Mouse (Mus musculus): ENCODE data around the gene Gpr108.
"Not testable (repeated sequence)": the region's sequence is repeated elsewhere in the genome, so short reads cannot be mapped to it uniquely, and the experiment has no call there.

Gene Gpr108

DNA sequence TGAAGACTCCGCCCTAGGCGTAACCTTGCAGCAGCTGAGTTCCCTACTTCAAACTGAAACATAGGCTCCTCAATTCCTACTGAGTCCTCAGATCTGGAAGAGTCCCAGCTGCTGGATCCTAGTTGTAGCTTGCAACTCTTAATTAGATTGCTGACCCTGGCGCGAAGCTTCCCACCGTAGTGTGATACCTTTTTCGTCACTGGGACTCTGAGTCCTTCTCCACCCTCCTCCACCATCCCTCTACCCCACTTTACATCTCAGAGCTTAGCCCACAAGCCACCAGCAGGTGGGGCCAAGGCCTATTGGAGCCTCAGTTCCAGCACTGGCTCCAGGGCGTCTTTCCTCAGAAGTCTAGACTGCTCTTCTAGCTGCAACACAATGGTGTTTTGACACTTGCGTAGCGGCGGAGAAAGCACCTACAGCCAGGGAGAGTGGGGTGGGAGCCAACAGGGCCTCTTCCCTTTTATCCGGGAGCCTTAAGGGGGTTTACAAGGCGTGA lies at the start of gene Gpr108:
Gpr108 (minus strand) TSS at position 246 of the 499 bp plus-strand sequence.
- peak; percentile 93 for DNase-seq (ENCODE audit: low spot score)

DNA sequence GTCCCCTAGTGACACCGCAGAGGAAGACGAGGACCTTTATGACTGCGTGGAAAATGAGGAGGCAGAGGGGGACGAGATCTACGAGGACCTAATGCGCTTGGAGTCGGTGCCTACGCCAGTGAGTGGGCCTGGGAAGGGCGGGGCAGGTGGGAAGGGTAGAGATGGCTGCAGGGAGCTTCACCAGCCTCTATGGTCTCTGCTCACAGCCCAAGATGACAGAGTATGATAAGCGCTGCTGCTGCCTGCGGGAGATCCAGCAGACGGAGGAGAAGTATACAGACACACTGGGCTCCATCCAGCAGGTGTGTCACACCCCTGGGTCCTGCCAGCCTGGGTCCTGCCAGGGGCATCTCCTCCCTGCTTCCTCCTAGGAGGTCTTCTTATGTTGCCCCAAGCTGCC lies 48.8 kb upstream of the Gpr108 start:
- DNase-seq (ENCODE audit: low spot score): no peak

DNA sequence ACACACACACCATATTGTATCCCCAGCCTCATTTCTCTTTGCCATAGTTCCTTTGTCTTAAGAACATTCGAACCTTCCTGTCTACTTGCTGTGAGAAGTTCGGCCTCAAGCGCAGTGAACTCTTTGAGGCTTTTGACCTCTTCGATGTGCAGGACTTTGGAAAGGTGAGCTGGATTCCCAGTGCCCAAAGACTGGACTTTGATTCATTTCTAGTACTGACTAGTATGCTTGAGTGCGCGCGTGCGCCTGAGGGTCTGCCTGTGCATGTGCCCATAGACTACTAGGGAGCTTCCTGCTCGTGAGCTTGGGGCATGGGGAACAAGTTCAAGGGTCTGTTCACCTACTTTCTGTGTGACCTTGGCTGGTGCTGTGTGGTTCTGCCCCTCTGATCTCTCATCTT lies 47.7 kb upstream of the Gpr108 start:
- DNase-seq (ENCODE audit: low spot score): no peak

DNA sequence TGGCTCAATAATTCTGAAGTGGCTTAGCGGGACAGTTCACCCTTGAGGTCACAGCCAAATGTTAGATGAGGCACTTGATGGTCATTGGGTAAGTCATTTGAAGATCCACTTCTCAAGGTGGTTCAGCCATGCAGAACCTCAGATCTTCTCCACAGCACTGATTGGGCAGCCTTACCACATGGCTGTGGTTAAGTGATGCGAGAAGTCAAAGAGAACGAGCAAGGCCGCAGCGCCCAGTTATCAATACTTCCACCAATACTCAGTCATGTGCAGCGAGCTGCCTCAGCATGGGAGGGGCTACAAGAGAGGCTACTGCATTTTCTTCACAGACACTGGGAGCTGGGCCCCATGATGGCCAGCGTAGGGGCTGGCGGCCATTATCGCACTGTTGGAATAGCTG lies 44.7 kb upstream of the Gpr108 start:
- no peak for DNase-seq (ENCODE audit: low spot score)

DNA sequence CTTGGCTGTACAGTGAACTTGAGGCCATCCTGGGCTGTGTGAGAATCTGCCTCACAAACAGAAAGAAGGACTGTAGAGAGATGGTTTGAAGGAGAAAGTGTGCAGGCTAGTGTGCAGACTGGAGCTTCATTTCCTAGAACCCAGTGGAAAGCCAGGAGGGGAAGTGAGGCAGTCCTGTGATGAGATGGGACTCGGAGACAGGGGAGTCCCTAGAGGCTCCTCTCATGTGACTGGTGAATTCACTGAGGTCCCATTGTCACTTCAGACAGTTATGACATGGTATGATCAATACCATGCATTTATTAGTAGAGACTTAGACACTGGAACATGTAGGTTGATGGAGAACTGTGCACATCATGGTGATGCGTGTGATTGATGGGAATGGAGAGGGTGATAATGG lies 44.1 kb upstream of the Gpr108 start:
- DNase-seq (ENCODE audit: low spot score): no peak

DNA sequence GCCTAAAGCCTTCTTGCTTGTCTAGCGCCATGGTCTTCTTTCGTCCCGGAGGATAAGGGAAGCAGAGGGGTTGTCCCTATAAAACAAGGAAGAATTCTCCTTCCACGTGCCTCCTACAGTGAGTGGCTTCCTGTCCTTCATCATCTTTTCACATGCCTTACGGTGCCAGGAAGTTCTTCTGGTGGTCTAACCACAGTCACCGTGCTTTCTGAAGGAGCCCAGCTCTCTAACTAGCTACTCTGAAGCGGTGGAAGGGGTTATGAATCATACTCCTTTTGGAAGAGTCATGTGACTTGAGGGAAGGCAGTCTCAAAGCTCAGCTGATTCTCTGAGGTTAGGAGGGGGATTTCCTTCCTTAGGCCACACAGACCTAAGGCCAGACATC lies 42.4 kb upstream of the Gpr108 start:
- peak; percentile 8 for DNase-seq (ENCODE audit: low spot score)

DNA sequence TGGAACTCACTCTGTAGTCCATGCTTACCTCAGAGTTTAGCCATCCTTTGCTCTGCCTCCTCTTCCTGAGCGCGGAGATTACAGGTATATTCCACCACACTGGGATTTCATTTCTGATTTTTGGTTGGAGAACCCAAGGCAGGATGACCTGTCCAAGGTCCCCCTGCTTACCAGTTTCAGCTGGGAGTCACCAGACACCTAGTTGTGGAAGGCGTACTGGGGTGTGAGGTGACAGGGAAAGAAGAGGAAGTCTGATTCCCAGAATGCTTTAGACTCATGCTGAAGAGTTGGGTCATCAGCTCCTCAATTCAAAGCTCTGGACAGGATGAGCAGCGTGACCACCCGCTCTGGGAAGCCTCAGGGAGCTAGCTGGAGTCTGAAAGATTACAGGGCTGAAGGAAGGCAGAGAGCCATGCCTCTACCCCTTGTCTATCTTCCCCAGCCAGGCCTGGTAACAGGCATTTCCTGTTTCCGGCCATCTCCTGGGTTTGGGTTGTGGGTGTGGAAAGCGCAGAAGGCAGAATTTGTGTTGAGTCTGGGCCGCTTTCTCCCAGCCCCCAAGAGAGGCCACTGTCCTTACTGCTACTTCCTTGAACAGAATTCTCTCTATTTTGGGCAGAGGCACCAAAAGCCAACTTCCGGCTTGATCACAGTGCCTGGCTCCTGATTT lies 41.9 kb upstream of the Gpr108 start:
- DNase-seq (ENCODE audit: low spot score): peak; percentile 26

DNA sequence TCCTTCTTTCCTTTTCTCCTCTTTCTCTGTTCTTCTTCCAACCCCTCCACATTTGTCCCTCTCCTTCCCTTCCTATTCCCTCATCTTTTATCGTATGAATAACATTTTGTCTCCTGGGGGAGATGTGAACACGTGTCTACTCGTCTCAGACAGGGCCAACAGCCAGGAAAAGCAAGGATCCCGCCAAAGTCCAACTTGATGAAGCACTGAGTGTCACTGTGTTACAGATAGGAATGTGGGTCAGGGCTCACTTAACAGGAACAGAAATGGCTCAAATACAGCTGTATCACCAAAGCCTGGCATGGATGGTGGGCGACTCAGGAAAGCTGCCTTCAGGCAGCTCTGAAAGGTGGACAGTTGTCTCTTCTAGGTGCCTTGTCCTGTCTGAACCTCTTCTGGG lies 41.0 kb upstream of the Gpr108 start:
- DNase-seq (ENCODE audit: low spot score): no peak

DNA sequence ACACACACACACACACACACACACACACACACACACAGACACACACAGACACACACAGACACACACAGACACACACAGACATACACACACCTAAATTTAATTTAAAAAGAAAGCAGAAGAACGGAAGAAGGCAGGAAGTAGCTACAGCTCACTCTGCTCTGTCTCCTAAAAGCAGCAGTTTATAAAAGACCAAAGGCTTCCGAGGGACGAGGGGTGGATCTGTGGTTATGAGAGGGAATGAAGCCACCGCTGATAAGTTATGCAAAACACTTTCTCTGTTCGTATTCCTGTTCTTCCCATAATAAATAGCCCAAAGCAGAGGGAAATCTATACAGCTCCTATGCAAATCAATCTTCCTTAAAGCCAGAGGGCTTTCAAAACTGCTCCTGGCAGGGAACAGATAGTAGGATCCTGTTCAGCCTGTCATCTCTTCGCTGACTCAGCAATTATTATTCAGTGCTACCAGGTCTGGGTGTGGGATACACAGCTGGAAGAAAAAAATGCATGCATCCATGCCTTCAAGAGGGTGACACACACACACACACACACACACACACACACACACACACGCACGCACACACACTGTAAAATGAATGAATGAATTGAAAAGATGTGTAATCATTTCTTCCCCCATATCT lies 38.6 kb upstream of the Gpr108 start:
- no peak for DNase-seq (ENCODE audit: low spot score)

DNA sequence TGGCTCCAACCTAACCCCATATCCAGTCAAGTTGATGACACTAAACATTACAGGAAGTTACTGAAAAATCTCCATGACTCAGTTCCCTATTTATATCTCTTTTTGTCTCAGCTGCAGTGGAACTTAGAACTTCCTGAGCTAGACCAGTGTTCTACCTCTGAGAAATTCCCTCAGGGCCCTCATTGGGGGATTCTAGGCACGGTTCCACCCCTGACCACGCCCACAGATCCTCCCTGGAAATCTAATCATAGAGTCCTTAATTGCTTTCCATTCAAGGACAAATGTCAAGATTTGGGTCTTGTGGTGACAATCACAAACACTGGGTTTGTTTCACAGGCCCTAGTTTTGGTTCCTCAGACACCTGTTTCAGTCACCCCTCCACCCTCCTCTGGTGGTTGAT lies 36.8 kb upstream of the Gpr108 start:
- peak; percentile 10 for DNase-seq (ENCODE audit: low spot score)

DNA sequence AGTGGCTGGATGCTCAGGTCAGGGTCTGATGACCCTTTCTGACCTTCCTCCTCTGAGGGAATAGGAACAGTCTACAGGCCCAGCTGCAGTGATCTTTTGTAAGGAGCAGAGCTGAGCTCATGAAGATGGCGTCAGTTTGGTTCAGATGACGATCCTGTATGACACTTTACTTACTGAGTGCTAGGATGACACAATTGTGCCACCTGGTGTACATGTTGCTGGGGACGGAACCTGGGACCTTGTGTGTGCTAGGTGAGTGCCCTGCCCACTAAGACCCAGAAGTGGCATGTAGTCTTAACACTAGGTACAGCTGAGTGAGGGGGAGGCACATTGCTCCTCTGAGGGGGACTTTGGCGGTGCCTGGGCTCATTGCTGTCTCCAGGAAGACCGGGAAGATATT lies 35.7 kb upstream of the Gpr108 start:
- DNase-seq (ENCODE audit: low spot score): no peak

DNA sequence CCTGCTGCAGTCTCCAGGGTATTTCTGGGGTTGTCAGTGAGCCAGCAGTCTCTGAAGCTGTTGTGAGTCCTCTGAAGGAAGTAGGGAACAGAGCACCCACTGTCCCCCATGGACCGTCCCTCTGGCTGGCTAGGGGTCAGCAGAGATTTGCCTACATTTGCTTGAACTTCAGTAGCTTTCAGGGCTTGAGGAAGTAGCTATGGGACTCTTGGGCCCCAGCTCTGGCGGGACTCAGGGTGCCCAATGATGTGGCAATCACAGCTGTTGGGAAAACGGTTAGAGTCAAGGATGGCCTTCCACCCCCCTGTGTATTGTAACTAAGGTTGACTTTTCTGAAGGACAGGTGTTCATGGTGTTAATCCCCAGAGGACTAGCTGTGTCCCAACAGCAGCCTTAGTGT lies 32.2 kb upstream of the Gpr108 start:
- DNase-seq (ENCODE audit: low spot score): peak; percentile 25

DNA sequence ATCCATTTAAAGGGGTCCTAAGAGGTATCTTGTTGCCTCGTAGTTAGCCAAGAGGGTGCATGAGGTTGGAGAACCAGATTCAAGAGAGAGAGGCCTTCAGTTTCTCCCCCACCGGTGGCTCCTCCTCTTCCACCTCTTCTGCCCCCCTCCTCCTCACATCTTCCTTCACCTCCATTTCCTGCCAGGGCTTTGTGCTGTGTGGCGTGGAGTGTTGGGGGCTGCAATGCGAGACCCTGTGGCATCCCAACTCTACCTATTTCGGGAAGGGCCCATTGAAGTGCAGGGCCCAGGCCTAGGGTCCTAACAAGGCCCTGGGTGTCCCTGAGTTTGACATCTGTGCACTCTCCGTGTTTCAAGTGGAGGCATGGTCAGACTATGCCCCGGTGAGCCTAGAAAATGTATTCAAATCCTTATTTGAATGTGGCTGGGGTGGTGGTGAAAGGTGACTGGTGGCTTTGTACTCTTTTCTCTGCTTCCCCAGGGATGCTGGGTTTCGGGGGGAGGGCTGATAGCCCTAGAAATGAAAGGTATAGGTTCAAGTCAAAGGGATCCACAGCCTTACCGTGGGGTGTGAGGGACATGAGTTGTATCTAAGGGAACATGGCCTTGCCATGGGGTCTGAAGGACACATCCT lies 31.5 kb upstream of the Gpr108 start:
- peak; percentile 21 for DNase-seq (ENCODE audit: low spot score)

DNA sequence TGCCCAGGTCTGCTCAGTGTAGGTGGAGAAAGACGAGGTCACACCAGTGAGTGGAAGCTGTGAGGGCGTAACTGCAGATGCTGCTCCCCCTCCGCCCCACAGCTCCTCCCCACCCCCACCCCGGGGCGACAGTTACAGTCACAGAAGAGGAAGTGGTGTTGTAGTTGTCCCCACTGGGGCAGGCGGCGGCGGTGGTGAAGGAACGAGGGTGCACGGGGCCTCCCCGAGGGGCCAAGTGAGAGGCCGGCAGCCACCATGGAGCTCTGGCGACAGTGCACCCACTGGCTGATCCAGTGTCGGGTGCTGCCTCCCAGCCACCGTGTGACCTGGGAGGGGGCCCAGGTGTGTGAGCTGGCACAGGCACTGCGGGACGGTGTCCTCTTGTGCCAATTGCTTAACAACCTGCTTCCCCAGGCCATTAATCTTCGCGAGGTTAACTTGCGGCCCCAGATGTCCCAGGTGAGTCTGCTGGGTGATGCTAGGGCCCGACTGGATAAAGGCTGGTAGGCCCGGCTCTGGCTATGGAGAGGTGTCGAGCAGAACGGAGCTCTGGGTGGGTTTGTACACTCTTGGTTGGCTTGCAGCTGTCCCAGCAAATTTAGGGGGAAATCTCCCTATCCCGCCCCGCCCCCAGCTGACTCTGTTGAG lies 30.8 kb upstream of the Gpr108 start, which contains the start of gene Vav1:
Vav1 (plus strand) TSS at position 158 of the 648 bp plus-strand sequence.
- peak; percentile 65 for DNase-seq (ENCODE audit: low spot score)

DNA sequence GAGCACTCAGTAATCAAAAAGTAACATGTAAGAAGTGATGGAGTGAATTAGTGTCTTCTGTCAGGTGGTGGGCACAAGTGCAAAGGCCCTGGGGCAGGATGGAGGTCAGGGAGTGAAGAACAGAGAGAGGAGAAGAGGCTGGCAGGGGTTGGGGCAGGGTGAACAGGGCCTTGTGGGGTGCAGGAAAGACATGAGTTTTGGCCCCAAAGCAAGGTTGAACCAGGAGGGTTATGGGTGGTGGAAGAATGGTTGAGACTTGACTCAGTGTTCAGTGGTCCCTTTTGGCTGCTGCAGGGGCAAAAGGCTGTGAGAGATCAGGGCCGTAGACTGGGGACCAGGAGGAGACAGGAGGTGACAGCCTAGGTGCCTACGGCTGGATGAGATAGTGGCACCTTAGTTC lies 30.3 kb upstream of the Gpr108 start:
- no peak for DNase-seq (ENCODE audit: low spot score)

DNA sequence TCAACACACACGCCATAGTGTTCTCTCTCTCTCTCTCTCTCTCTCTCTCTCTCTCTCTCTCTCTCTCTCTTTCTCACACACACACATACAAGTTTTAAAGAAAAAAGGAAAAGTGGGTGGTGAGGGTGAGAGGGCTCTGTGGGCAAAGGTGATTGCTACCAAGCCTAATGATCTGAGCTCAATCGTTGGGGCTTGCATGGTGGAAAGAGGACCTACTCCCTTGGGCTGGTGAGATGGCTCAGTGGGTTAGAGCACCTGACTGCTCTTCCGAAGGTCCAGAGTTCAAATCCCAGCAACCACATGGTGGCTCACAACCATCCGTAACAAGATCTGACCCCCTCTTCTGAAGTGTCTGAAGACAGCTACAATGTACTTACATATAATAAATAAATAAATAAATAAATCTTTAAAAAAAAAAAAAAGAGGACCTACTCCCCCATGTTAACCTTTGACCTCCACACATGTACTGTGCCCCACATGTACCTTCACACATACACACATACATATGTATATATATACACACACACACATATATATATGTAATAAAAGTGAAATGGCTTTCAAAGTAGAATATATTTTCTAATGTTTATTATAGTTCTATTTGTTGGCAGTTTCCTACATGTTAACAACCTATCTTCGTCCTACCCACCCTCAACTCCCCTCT lies 29.5 kb upstream of the Gpr108 start:
- DNase-seq (ENCODE audit: low spot score): not testable (repeated sequence)

DNA sequence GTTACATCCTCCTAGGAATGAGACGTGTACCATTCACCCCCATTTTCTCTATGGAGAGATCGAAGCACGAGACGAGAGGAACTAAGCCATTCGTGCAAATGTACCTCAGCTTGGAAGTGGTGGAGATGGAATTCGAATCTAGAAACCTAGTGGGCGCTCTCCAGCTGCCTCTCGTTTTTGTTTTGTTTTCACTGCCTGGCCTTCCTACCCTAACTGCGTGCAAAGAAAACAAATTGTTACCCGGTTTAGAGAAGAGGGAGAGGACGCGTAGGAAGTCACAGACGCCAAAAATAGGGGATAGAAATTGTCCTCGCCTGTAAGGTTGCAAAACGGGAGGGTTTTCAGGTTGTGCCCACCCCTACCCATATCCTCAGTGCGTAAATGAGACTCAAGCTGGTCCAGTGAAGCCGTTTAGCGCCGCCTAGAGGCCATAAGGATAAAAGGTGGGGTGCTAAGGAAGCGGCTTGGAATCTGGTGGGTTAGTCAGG lies 28.4 kb upstream of the Gpr108 start:
- peak; percentile 87 for DNase-seq (ENCODE audit: low spot score)

DNA sequence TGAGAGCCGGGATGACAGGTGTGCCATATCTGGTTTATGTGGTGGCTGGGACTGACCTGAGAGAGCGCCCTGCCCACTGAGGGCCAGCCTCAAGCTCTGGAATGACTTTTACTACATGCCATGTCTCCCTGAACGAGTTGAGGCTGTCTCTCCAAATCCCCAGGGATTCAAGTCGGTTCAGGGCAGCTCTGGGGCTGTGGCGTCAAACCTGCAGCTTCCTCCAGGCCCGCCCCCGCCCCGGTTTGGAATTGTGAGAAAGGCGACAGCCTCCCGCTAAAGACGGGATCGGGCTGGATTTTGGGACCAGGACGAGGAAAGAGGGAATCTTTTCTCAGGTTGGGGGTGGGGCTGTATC lies 27.7 kb upstream of the Gpr108 start:
- DNase-seq (ENCODE audit: low spot score): peak; percentile 13

DNA sequence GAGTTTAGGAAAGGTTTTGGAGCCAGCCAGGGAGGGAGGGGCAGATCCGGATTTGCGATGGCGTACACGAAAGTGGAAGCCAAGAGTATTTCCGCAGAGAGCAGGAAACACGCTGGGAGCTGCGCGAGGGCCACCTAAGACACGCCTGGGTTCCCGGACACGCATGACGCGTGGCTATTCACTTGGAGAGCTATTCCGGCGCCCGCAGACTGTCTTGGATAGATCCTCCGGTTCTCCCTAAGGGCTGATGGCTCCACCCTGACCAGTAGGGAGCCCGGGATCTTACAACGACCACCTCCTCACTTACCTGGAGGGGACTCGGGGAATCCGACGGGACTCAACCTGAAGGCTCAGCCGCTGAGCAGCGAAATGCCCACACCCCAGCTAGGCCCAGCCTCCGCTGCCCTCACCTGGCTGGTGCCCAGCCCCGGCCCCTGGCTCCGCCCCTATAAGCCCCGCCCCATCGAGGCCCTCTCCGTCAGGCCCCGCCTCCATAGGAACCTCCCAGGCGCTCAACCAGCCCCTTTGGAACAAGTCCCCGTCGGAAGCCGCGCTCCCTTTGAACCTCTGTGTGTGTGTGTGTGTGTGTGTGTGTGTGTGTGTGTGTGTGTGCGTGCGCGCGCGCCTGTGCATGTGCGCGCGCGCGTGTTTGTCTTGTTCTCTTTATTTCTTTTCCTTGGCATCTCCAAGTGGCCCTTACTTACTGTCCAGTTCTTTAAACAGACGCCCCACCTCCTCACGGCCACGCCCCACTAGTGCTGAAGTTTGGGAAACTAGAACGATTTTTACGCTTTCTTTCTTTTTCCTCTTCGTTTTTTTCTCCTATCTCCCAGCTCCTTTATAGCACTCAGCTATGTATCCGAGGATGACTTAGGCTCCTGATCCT lies 27.1 kb upstream of the Gpr108 start:
- peak; percentile 92 for DNase-seq (ENCODE audit: low spot score)

DNA sequence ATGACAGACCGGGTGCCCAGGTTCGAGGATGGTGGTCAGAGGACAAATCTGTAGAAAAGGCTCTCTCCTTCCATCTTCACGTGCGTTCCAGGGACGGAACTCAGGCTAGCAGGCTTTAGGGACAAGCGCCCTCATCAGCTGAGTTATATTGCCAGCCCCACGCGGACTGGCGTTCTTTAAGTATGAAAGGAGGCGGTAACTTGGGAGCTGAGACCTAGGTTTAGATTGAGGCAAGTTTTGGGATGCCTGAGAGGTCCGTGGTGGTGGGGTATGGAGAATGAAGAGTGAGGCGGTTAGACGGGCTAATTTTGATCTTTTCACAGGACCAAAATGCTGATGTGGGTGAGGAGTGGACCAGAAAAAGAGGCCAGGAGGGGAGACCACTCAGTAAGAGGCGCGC lies 26.4 kb upstream of the Gpr108 start:
- DNase-seq (ENCODE audit: low spot score): no peak

DNA sequence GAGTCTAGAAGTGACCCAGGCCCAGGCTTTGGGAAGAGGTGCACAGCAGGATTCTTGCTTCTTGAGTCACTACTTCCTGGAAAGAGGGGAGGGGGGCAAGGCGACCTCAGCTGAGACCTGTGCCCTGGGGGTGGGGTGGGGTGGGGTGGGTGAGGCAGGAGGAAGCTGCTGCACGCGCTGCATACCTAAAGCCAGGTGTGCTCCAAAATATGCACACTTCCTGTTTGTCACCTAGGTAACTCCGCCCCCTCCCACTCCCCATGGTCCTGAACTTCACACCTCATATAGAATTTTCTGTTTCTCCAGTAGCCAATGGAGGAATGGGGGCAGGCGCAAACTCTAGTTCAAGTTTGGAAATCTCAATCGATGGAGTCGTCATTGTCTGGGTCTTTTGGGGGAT lies 25.6 kb upstream of the Gpr108 start:
- DNase-seq (ENCODE audit: low spot score): no peak
